Mouse (Mus musculus) spleen, adult 10 weeks (tissue): Measurements from ENCODE around the gene Sox1. TPM values are rescaled to one million over a fixed set of nuclear protein-coding genes. Genes with fewer than 3 reads are reported as not detected.

Experiments
- polyA plus RNA-seq: library from polyadenylated mRNA; stranded (reverse); fragments of 350-450 nt; fragmentation: Illumina TruSeq; extraction: RNeasy Lipid Tissue Mini Kit (QIAGEN cat#74804); gene quantifications from one replicate; pipeline ENCODE4 v1.2.3, GENCODE M21; 2015; ENCODE audit warnings: low replicate concordance; ENCODE audit not compliant: insufficient read depth

Sox1 gene
- polyA plus RNA-seq: not detected

GRCm38 (mm10) chr8:12395071-12396031 lies at the start of gene Sox1:
Sox1 (plus strand) TSS chr8:12395295.

Other genes with a start within 250 kb of the Sox1 start
- not detected for gene A230072I06Rik, start 116.5 kb upstream of the Sox1 start, polyA plus RNA-seq
- not detected for gene Spaca7, start 177.7 kb downstream of the Sox1 start, polyA plus RNA-seq